ENCODE assay signal across 8 mouse cellular contexts in the genomic region with DNA sequence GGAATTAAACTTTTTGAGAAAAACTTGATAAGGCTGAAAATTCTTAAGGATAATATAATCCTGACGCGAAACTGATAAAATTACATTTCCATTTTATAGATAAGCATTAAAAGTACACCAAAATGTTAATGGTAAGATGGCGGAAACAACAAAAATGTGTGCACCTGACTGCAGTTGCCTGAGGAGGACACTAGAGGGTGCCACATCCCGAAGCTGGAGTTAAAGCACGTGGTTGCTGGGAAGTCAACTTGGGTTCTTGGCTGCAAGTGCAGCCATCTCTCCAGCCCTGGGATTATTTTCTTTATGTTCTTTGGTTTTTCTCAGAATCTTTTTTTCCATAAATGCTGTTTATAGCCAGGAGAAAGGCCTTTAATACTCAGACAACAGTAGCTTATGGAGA. TPM values are rescaled to one million over a fixed set of nuclear protein-coding genes. Genes with fewer than 3 reads are reported as not detected.
DNase-seq lines count a peak whose midpoint lies in the region.

No protein-coding gene starts in this region.

- DNase-seq in heart, postnatal 4 days, result peak; percentile 17
- DNase-seq in heart, adult 8-10 months (ENCODE audit: low spot score), result no peak
- DNase-seq in 416B (ENCODE audit: low read depth), result peak; percentile 67
- peak; percentile 18 for DNase-seq in NIH3T3 (ENCODE audit: low read depth)
- peak; percentile 71 for DNase-seq in induced T-regulatory cell, adult 2 months (ENCODE audit: low read depth)
- no peak for DNase-seq in MN1 (ENCODE audit: low spot score)
- no peak for DNase-seq in gastrocnemius, postnatal 10 days
- no peak for DNase-seq in cerebellum, adult 11-12 months

RNA-seq across cellular contexts. Expression of gene Gpr83, which starts 13.6 kb away (rescaled TPM):
- not detected for total RNA-seq in heart, postnatal 4 days (2021)
- under 1 TPM in 1 of 4 experiments, not detected in 3; 0.09 TPM for total RNA-seq in heart, adult 8-10 months (2022)
- under 1 TPM in 1 of 2 experiments, not detected in 1; 0.16 TPM for total RNA-seq in gastrocnemius, postnatal 10 days (2021)

RNA-seq across cellular contexts. Expression of gene Izumo1r, which starts 57.3 kb away (rescaled TPM):
- total RNA-seq in heart, postnatal 4 days (2021), result not detected
- not detected for total RNA-seq in heart, adult 8-10 months (2022)
- total RNA-seq in gastrocnemius, postnatal 10 days (2021), result not detected

Comparison
In these comparisons a context has a peak if more than half of its experiments do, and no peak if none do; other contexts are left out.
1. DNase-seq: peak in heart, postnatal 4 days (single experiment), 416B (single experiment), NIH3T3 (single experiment) and induced T-regulatory cell, adult 2 months (single experiment); none in heart, adult 8-10 months (single experiment), MN1 (single experiment), gastrocnemius, postnatal 10 days (single experiment) and cerebellum, adult 11-12 months (single experiment).